Mouse (Mus musculus) C2C12 (cell line): ENCODE measurements around the gene Fbxo31.

Experiments
- CEBPB ChIP-seq: IDR thresholded peaks from one replicate; pipeline ENCODE4 v1.6.1; 2011; ENCODE audit warnings: low read depth, mild to moderate bottlenecking, control low read depth, moderate library complexity
- CTCF ChIP-seq: IDR thresholded peaks from one replicate; pipeline ENCODE4 v1.5.1; 2011; ENCODE audit not compliant: control insufficient read depth, insufficient read depth, insufficient read length

DNA sequence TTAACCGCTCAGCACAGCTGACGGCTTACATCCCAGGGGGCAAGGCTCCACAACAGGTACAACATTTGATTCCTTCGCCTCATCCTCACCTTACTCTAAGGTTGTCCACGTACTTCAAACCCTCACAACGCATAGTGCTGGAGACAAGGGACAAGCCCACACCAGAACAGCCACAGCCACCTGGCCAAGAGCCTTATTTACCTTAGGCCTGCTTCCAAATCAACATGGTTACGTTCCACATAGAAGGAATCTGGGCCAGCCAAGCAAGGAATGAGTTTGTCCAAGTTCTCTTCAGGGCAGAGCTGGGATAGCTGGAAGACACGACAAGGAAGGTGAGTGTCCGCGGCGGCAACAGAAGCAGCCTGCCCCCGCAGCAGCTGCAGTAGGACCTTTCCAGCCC lies 31.3 kb upstream of the Fbxo31 start:
- no peak for TF ChIP-seq CTCF
- TF ChIP-seq CEBPB = no peak
